Mouse (Mus musculus): ENCODE results near the gene Hcar1. TPM values are rescaled to one million over a fixed set of nuclear protein-coding genes. Genes with fewer than 3 reads are reported as not detected.

Hcar1 gene
- polyA plus RNA-seq, 2 experiments: 0.21 to 0.52 TPM

- Histone ChIP-seq H3K27ac (replicated peaks; ENCODE audit: low read depth, low read length) (no peak overlapping the region), H3K9ac (ENCODE audit: low read depth, low read length, severe bottlenecking) (no peak overlapping the region), H3K36me3 (ENCODE audit: control insufficient read depth, insufficient read depth, low read length) (no peaks in the 10 kb centered on the region), H3K4me2 (replicated peaks; ENCODE audit: low read depth, low read length, severe bottlenecking) (no peak overlapping the region), H3K9me3 (ENCODE audit: control insufficient read depth, low read length) (no peaks in the 10 kb centered on the region), H3K4me3 (replicated peaks; ENCODE audit: low read length) (no peak overlapping the region), H3K27me3 (ENCODE audit: control insufficient read depth, insufficient read depth, low read length) (no peaks in the 10 kb centered on the region), H3K4me1 (ENCODE audit: control insufficient read depth, insufficient read depth, low read length) (no peaks in the 10 kb centered on the region)
- 88% methylated on average over 5 of the region's 5 CpGs for WGBS
- ATAC-seq (ENCODE audit: low FRiP score, low read depth) (no peak), DNase-seq (ENCODE audit: low spot score) (no peak)
- TF ChIP-seq POLR2A (IDR thresholded peaks at IDR 0.05; ENCODE audit: borderline replicate concordance, extremely low read depth, insufficient read depth, insufficient read length): no peak
Measured at GRCm38 (mm10) chr5:123893520-123893919, 13.7 kb upstream of the Hcar1 start.

GRCm38 (mm10) chr5:123891669-123892068 lies 11.8 kb upstream of the Hcar1 start:
- ATAC-seq (ENCODE audit: low FRiP score, low read depth): no peak
- no peak overlapping the region for H3K9ac ChIP-seq (ENCODE audit: low read depth, low read length, severe bottlenecking)
- no peaks in the 10 kb centered on the region for H3K4me1 ChIP-seq (ENCODE audit: control insufficient read depth, insufficient read depth, low read length)
- 43% methylated on average over 6 of the region's 6 CpGs for WGBS
- no peak overlapping the region for H3K4me3 ChIP-seq (replicated peaks; ENCODE audit: low read length)
- no peak for DNase-seq (ENCODE audit: low spot score)
- no peaks in the 10 kb centered on the region for H3K36me3 ChIP-seq (ENCODE audit: control insufficient read depth, insufficient read depth, low read length)
- no peaks in the 10 kb centered on the region for H3K27me3 ChIP-seq (ENCODE audit: control insufficient read depth, insufficient read depth, low read length)
- no peak overlapping the region for H3K27ac ChIP-seq (replicated peaks; ENCODE audit: low read depth, low read length)
- H3K4me2 ChIP-seq (replicated peaks; ENCODE audit: low read depth, low read length, severe bottlenecking): no peak overlapping the region
- no peak for TF ChIP-seq POLR2A (IDR thresholded peaks at IDR 0.05; ENCODE audit: borderline replicate concordance, extremely low read depth, insufficient read depth, insufficient read length)
- no peaks in the 10 kb centered on the region for H3K9me3 ChIP-seq (ENCODE audit: control insufficient read depth, low read length)

- WGBS: 84% methylated on average over 5 of the region's 5 CpGs
- H3K4me3 ChIP-seq (replicated peaks; ENCODE audit: low read length): no peak overlapping the region
- DNase-seq (ENCODE audit: low spot score): no peak
- H3K9me3 ChIP-seq (ENCODE audit: control insufficient read depth, low read length): no peaks in the 10 kb centered on the region
- H3K27me3 ChIP-seq (ENCODE audit: control insufficient read depth, insufficient read depth, low read length): no peaks in the 10 kb centered on the region
- no peaks in the 10 kb centered on the region for H3K36me3 ChIP-seq (ENCODE audit: control insufficient read depth, insufficient read depth, low read length)
- no peak overlapping the region for H3K4me2 ChIP-seq (replicated peaks; ENCODE audit: low read depth, low read length, severe bottlenecking)
- no peak for TF ChIP-seq POLR2A (IDR thresholded peaks at IDR 0.05; ENCODE audit: borderline replicate concordance, extremely low read depth, insufficient read depth, insufficient read length)
- ATAC-seq (ENCODE audit: low FRiP score, low read depth): no peak
- no peaks in the 10 kb centered on the region for H3K4me1 ChIP-seq (ENCODE audit: control insufficient read depth, insufficient read depth, low read length)
- H3K27ac ChIP-seq (replicated peaks; ENCODE audit: low read depth, low read length): no peak overlapping the region
- no peak overlapping the region for H3K9ac ChIP-seq (ENCODE audit: low read depth, low read length, severe bottlenecking)
Measured at GRCm38 (mm10) chr5:123890987-123891386, 11.2 kb upstream of the Hcar1 start.

GRCm38 (mm10) chr5:123890312-123890711 lies 10.5 kb upstream of the Hcar1 start:
- WGBS: 70% methylated on average over 2 of the region's 2 CpGs
- Histone ChIP-seq H3K27me3 (ENCODE audit: control insufficient read depth, insufficient read depth, low read length) (no peaks in the 10 kb centered on the region), H3K4me3 (replicated peaks; ENCODE audit: low read length) (no peak overlapping the region), H3K9ac (ENCODE audit: low read depth, low read length, severe bottlenecking) (no peak overlapping the region), H3K4me1 (ENCODE audit: control insufficient read depth, insufficient read depth, low read length) (no peaks in the 10 kb centered on the region), H3K9me3 (ENCODE audit: control insufficient read depth, low read length) (no peaks in the 10 kb centered on the region), H3K27ac (replicated peaks; ENCODE audit: low read depth, low read length) (no peak overlapping the region), H3K36me3 (ENCODE audit: control insufficient read depth, insufficient read depth, low read length) (no peaks in the 10 kb centered on the region), H3K4me2 (replicated peaks; ENCODE audit: low read depth, low read length, severe bottlenecking) (no peak overlapping the region)
- ATAC-seq (ENCODE audit: low FRiP score, low read depth): no peak
- no peak for DNase-seq (ENCODE audit: low spot score)
- no peak for TF ChIP-seq POLR2A (IDR thresholded peaks at IDR 0.05; ENCODE audit: borderline replicate concordance, extremely low read depth, insufficient read depth, insufficient read length)

GRCm38 (mm10) chr5:123886365-123886764 lies 6.5 kb upstream of the Hcar1 start:
- Histone ChIP-seq H3K9me3 (ENCODE audit: control insufficient read depth, low read length) (no peaks in the 10 kb centered on the region), H3K4me2 (replicated peaks; ENCODE audit: low read depth, low read length, severe bottlenecking) (no peak overlapping the region), H3K4me1 (ENCODE audit: control insufficient read depth, insufficient read depth, low read length) (no peaks in the 10 kb centered on the region), H3K4me3 (replicated peaks; ENCODE audit: low read length) (no peak overlapping the region), H3K36me3 (ENCODE audit: control insufficient read depth, insufficient read depth, low read length) (no peaks in the 10 kb centered on the region), H3K27me3 (ENCODE audit: control insufficient read depth, insufficient read depth, low read length) (no peaks in the 10 kb centered on the region), H3K27ac (replicated peaks; ENCODE audit: low read depth, low read length) (no peak overlapping the region), H3K9ac (ENCODE audit: low read depth, low read length, severe bottlenecking) (no peak overlapping the region)
- DNase-seq (ENCODE audit: low spot score): no peak
- TF ChIP-seq POLR2A (IDR thresholded peaks at IDR 0.05; ENCODE audit: borderline replicate concordance, extremely low read depth, insufficient read depth, insufficient read length): no peak
- 81% methylated on average over 3 of the region's 3 CpGs for WGBS
- ATAC-seq (ENCODE audit: low FRiP score, low read depth): no peak

GRCm38 (mm10) chr5:123884332-123884731 lies 4.5 kb upstream of the Hcar1 start:
- H3K9me3 ChIP-seq (ENCODE audit: control insufficient read depth, low read length): no peaks in the 10 kb centered on the region
- DNase-seq (ENCODE audit: low spot score): no peak
- no peak overlapping the region for H3K4me3 ChIP-seq (replicated peaks; ENCODE audit: low read length)
- H3K4me1 ChIP-seq (ENCODE audit: control insufficient read depth, insufficient read depth, low read length): peaks cover 6% of the 10 kb centered on the region; the same call in 1 of the 2 replicates
- WGBS: 84% methylated on average over 10 of the region's 10 CpGs
- no peaks in the 10 kb centered on the region for H3K27me3 ChIP-seq (ENCODE audit: control insufficient read depth, insufficient read depth, low read length)
- H3K9ac ChIP-seq (ENCODE audit: low read depth, low read length, severe bottlenecking): no peak overlapping the region
- no peak overlapping the region for H3K4me2 ChIP-seq (replicated peaks; ENCODE audit: low read depth, low read length, severe bottlenecking)
- TF ChIP-seq POLR2A (IDR thresholded peaks at IDR 0.05; ENCODE audit: borderline replicate concordance, extremely low read depth, insufficient read depth, insufficient read length): no peak
- no peak for ATAC-seq (ENCODE audit: low FRiP score, low read depth)
- no peak overlapping the region for H3K27ac ChIP-seq (replicated peaks; ENCODE audit: low read depth, low read length)
- no peaks in the 10 kb centered on the region for H3K36me3 ChIP-seq (ENCODE audit: control insufficient read depth, insufficient read depth, low read length)
